In genomic region chr13:44332716-44333240, GRCm38 (mm10) we compare ENCODE assay signal across 25 mouse cellular contexts.
A peak's percentile ranks its signal among the peaks of the same experiment; 100 is the strongest.
DNase-seq lines count a peak whose midpoint lies in the region; ATAC-seq and TF ChIP-seq lines count a peak whose summit lies in the region.
"Had no signal": no experiment of that assay in that cellular context is flagged by ENCODE, and none has a peak within 500 bp of the region (broad histone marks: within the 10 kb centered on the region; RNA-seq: fewer than 3 reads in every experiment).

No protein-coding gene starts in this region.

- H3K27ac ChIP-seq in lung, postnatal 0 days (ENCODE audit: low read length) = no peak overlapping the region
- H3K27ac ChIP-seq: embryonic facial prominence, embryonic 12.5 days; intestine, embryonic 15.5 days; limb, embryonic 10.5 days; liver, embryonic 15.5 days; neural tube, embryonic 12.5 days had no signal

- no peaks in the 10 kb centered on the region for H3K27me3 ChIP-seq in lung, postnatal 0 days (replicated peaks; ENCODE audit: insufficient read depth, low read length)
- H3K27me3 ChIP-seq: embryonic facial prominence, embryonic 12.5 days; intestine, embryonic 15.5 days; liver, embryonic 15.5 days; neural tube, embryonic 12.5 days had no signal

- peak; percentile 14 to 19 for DNase-seq in cerebellum, postnatal 10 days
- peak; percentile 30 for DNase-seq in lung, postnatal 0 days (ENCODE audit: low spot score)
- DNase-seq in lung, adult 18-20 months = no peak
- DNase-seq in Muller cell, postnatal 12 days (ENCODE audit: inconsistent ontology term) = peak; percentile 34
- no peak for DNase-seq in right cerebral cortex, postnatal 14 days
- DNase-seq: cerebellum, adult 11 months; cerebellum, adult 9-11 months; gastrocnemius, postnatal 10 days; heart, adult 11 months; kidney, adult 8-10 months; kidney, postnatal 10 days; liver; midbrain, embryonic 14.5 days; right cerebral cortex, postnatal 25 days; spleen, adult 18-20 months had no signal

- 0 out of 2 replicates have a peak overlapping the region, but pooled peaks have one; percentile 0 for H3K4me2 ChIP-seq in lung, postnatal 0 days (replicated peaks; ENCODE audit: low read depth, low read length)
- H3K4me2 ChIP-seq: embryonic facial prominence, embryonic 12.5 days; heart, embryonic 11.5 days; intestine, embryonic 15.5 days; liver, embryonic 15.5 days; neural tube, embryonic 12.5 days had no signal

- no peaks in the 10 kb centered on the region for H3K36me3 ChIP-seq in lung, postnatal 0 days (ENCODE audit: insufficient read depth, low read length)
- H3K36me3 ChIP-seq: embryonic facial prominence, embryonic 12.5 days; intestine, embryonic 15.5 days; limb, embryonic 10.5 days; liver, embryonic 15.5 days; neural tube, embryonic 12.5 days had no signal

- no peaks in the 10 kb centered on the region for H3K4me1 ChIP-seq in lung, postnatal 0 days (ENCODE audit: insufficient read depth, low read depth, low read length)
- H3K4me1 ChIP-seq: intestine, embryonic 15.5 days; liver, embryonic 15.5 days; neural tube, embryonic 12.5 days had no signal

- TF ChIP-seq EP300 in lung, postnatal 0 days (IDR thresholded peaks at IDR 0.05) = no peak

- ATAC-seq in cerebellum, adult (ENCODE audit: insufficient number of reproducible peaks, low FRiP score, low TSS enrichment) = no peak
- no peak for ATAC-seq in lung, postnatal 0 days
- ATAC-seq in erythroblast, adult 5-6 weeks (replicated peaks; ENCODE audit: low FRiP score, poor library complexity, severe bottlenecking) = no peak
- ATAC-seq: forebrain, embryonic 14.5 days; hindbrain, embryonic 16.5 days; intestine, embryonic 15.5 days had no signal

- WGBS in lung, postnatal 0 days = 50% methylated on average over 11 of the region's 11 CpGs

- H3K9me3 ChIP-seq in lung, postnatal 0 days (ENCODE audit: low read length) = no peaks in the 10 kb centered on the region
- H3K9me3 ChIP-seq: embryonic facial prominence, embryonic 12.5 days; intestine, embryonic 15.5 days; limb, embryonic 10.5 days; liver, embryonic 15.5 days; neural tube, embryonic 12.5 days had no signal

- no peak overlapping the region for H3K9ac ChIP-seq in lung, postnatal 0 days (replicated peaks; ENCODE audit: low read depth)
- H3K9ac ChIP-seq: embryonic facial prominence, embryonic 12.5 days; intestine, embryonic 15.5 days; liver, embryonic 15.5 days; neural tube, embryonic 12.5 days had no signal

- H3K4me3 ChIP-seq in lung, postnatal 0 days (ENCODE audit: low read depth, low read length) = no peak overlapping the region
- H3K4me3 ChIP-seq: embryonic facial prominence, embryonic 12.5 days; intestine, embryonic 15.5 days; limb, embryonic 10.5 days; liver, embryonic 15.5 days; neural tube, embryonic 12.5 days had no signal

- TF ChIP-seq CTCF in lung, postnatal 0 days (IDR thresholded peaks at IDR 0.05) = no peak

Comparison
In these comparisons a context has a peak if more than half of its experiments do, and no peak if none do; other contexts are left out.
1. DNase-seq: peak in cerebellum, postnatal 10 days (2 of 2), lung, postnatal 0 days (single experiment) and Muller cell, postnatal 12 days (single experiment); none in lung, adult 18-20 months (0 of 2) and right cerebral cortex, postnatal 14 days (single experiment).